Mouse (Mus musculus) limb, embryonic 12.5 days (tissue): Measurements from ENCODE around the gene Add3. TPM values are rescaled to one million over a fixed set of nuclear protein-coding genes. Genes with fewer than 3 reads are reported as not detected.

Source experiments
- ATAC-seq: fragments of 200-750 bp; cut with Nextera tagmentation; 2 replicates; pipeline ENCODE4 v1.8.0; 2017; ENCODE audit warnings: low read depth, moderate TSS enrichment; ENCODE audit not compliant: insufficient number of reproducible peaks, insufficient read depth, low FRiP score, low TSS enrichment
- H3K27ac ChIP-seq: fragments of 300-500 bp; sonication (generic); 2 replicates; pipeline ENCODE4 v1.5.1; 2016; ENCODE audit warnings: mild to moderate bottlenecking, moderate library complexity
- H3K27me3 ChIP-seq: fragments of 300-500 bp; sonication (generic); 2 replicates; pipeline ENCODE4 v1.6.1; 2016; ENCODE audit warnings: mild to moderate bottlenecking, moderate library complexity
- H3K36me3 ChIP-seq: fragments of 300-500 bp; sonication (generic); 2 replicates; pipeline ENCODE4 v1.6.1; 2016; ENCODE audit warnings: mild to moderate bottlenecking, moderate library complexity
- H3K4me1 ChIP-seq: fragments of 300-500 bp; sonication (generic); replicated peaks from 2 replicates; pipeline ENCODE4 v1.6.1; 2016
- H3K4me2 ChIP-seq: fragments of 300-500 bp; sonication (generic); 2 replicates; pipeline ENCODE4 v1.6.1; 2016; ENCODE audit warnings: mild to moderate bottlenecking, moderate library complexity
- H3K4me3 ChIP-seq: fragments of 300-500 bp; sonication (generic); replicated peaks from 2 replicates; pipeline ENCODE4 v1.5.1; 2016; ENCODE audit warnings: mild to moderate bottlenecking
- H3K9ac ChIP-seq: fragments of 300-500 bp; sonication (generic); replicated peaks from 2 replicates; pipeline ENCODE4 v1.6.1; 2016; ENCODE audit warnings: mild to moderate bottlenecking, moderate library complexity
- H3K9me3 ChIP-seq: fragments of 300-500 bp; sonication (generic); 2 replicates; pipeline ENCODE4 v1.6.1; 2016; ENCODE audit warnings: mild to moderate bottlenecking, moderate library complexity
- WGBS: fragments of 180-500 bp; shearing (Covaris S2); methylation state at CpG from one replicate; pipeline ENCODE4 v1.1.7; 2016; 5-methylcytosine and 5-hydroxymethylcytosine counted together
- polyA plus RNA-seq: library from polyadenylated mRNA; unstranded; fragments of >200 nt; fragmentation: Nextera tagmentation; extraction: Ambion mirVana; gene quantifications from 2 replicates; pipeline ENCODE4 v1.2.1, GENCODE M21; 2016

The Add3 gene
- polyA plus RNA-seq, 1 experiment from 2014 or later = 83.8 TPM

DNA sequence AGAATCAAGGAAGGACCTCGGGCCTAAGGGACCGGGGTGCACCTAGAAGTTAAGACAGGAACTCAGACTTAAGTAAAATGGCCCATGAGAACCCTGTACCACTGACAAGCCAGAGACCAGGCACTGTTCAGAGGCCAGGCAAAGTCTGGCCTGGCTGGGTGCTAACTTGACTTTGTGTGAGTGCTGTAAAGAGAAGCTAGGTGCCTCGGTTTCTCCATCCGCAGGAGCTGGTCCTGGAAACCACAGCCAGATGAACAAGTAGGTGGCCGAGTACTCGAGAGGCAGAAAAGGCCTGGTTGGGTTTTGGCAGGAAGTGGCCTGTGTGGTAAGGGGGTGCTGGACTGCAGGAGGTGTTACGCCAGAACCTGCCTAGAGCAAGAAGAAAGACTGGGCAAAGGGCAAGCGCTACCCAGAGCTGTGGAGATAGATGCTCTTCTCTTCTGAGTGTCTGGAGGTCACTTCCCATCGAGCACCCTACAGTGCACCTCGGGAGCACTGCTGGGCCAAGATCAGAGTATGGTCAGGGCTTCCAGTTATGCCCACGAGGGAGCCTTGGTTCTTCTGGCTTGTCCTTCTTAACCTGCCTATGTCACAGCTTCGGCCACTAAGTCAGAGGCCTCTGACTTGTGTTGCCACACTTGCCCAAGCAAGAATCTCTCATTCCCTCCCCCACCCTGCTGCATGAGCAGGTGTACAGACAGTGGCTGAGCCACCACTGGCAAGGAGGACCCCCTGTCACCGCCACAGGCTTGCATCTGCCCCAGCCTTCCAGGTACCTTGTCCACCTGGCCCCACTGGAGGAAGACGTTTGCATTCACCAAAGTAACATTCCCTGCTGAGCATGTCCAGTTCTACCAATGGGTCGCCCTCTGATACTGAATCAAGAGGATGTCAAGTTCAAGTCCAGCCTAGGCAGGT lies 112.1 kb downstream of the Add3 start:
- Histone ChIP-seq H3K9me3 (peaks cover 11% of the 10 kb centered on the region; the same call in 1 of the 2 replicates), H3K36me3 (peaks cover 9% of the 10 kb centered on the region; the same call in 1 of the 2 replicates), H3K27me3 (no peaks in the 10 kb centered on the region), H3K9ac (no peak overlapping the region), H3K4me1 (peaks cover 3% of the 10 kb centered on the region; the same call in 1 of the 2 replicates), H3K4me3 (no peak overlapping the region), H3K27ac (no peak overlapping the region), H3K4me2 (no peak overlapping the region)
- WGBS = 88% methylated on average over 15 of the region's 15 CpGs
- ATAC-seq = no peak

DNA sequence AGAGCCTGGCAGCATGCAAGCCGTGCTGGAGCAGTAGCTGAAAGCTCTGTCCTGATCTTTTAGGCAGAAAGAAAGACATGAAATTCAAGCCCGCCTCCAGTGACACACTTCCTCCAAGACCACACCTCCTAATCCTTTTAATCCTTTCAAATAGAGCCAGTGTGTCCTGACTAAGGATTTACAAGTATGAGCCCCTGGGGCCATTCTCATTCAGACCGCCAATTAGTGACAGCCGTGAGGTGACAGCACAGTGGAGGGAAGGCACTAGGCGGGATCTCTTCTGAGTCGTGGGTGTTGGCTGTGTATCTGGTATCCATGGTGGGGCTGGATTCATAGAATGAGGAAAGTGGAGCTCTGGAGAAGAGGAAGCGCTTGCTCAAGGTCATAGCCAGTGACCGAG lies 116.1 kb downstream of the Add3 start:
- no peak for ATAC-seq
- Histone ChIP-seq H3K9me3 (peaks cover 11% of the 10 kb centered on the region; the same call in 1 of the 2 replicates), H3K4me2 (no peak overlapping the region), H3K4me1 (no peaks in the 10 kb centered on the region), H3K4me3 (no peak overlapping the region), H3K27ac (no peak overlapping the region), H3K27me3 (no peaks in the 10 kb centered on the region), H3K36me3 (no peaks in the 10 kb centered on the region), H3K9ac (no peak overlapping the region)
- 90% methylated on average over 8 of the region's 8 CpGs for WGBS

DNA sequence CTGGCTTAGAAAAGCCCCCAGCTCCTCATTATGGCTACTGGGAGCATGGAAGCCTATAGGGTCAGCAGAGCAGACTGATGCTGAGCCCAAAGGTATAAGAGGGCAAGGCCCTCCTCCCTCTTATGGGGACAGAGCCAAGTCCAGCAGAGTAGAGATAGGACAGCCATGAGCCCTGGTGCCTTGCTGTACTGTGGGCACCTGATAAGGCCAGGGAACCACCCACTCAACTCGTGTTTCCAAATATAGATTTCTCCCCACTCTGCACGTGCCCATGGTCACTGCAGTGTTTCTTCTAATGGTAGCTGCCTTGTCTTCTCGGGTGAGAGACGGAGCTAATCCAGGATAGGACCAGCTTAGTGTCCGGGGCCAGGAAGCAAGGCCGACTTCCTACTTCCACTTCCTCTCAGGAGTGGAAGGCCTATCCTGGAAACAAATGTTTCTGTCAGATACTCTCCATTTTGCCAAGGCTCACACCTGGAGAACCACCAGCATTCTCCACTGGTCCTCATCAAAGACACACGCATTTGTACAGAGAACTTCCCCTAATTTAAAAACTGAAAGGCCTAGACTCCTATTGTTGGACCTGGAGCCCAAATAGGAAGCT lies 116.8 kb downstream of the Add3 start:
- Histone ChIP-seq H3K27ac (no peak overlapping the region), H3K9ac (no peak overlapping the region), H3K36me3 (no peaks in the 10 kb centered on the region), H3K4me1 (no peaks in the 10 kb centered on the region), H3K4me2 (no peak overlapping the region), H3K4me3 (no peak overlapping the region), H3K9me3 (peaks cover 11% of the 10 kb centered on the region; the same call in 1 of the 2 replicates), H3K27me3 (no peaks in the 10 kb centered on the region)
- WGBS = 90% methylated on average over 7 of the region's 7 CpGs
- no peak for ATAC-seq

- Histone ChIP-seq H3K9me3 (peaks cover 11% of the 10 kb centered on the region; the same call in 1 of the 2 replicates), H3K27ac (no peak overlapping the region)
- no peak for ATAC-seq
These were observed 117.7 kb downstream of the Add3 start for GRCm38 (mm10) chr19:53257631-53258560.

GRCm38 (mm10) chr19:53258740-53259506 lies 118.7 kb downstream of the Add3 start:
- H3K27ac ChIP-seq = no peak overlapping the region
- peaks cover 4% of the 10 kb centered on the region; the same call in 1 of the 2 replicates for H3K4me1 ChIP-seq
- no peak for ATAC-seq
- WGBS = 90% methylated on average over 13 of the region's 13 CpGs
- H3K4me3 ChIP-seq = no peak overlapping the region
- peaks cover 11% of the 10 kb centered on the region; the same call in 1 of the 2 replicates for H3K9me3 ChIP-seq
- no peaks in the 10 kb centered on the region for H3K27me3 ChIP-seq
- no peak overlapping the region for H3K4me2 ChIP-seq
- no peak overlapping the region for H3K9ac ChIP-seq
- no peaks in the 10 kb centered on the region for H3K36me3 ChIP-seq

More at GRCm38 (mm10) chr19:53257631-53258560, 117.7 kb downstream of the Add3 start:
- H3K4me2 ChIP-seq = no peak overlapping the region
- no peak overlapping the region for H3K9ac ChIP-seq
- H3K4me1 ChIP-seq = no peaks in the 10 kb centered on the region
- no peaks in the 10 kb centered on the region for H3K36me3 ChIP-seq
- H3K4me3 ChIP-seq = no peak overlapping the region
- WGBS = 89% methylated on average over 15 of the region's 15 CpGs
- no peaks in the 10 kb centered on the region for H3K27me3 ChIP-seq

- ATAC-seq = no peak
- H3K4me2 ChIP-seq = no peak overlapping the region
- H3K4me1 ChIP-seq = peaks cover 7% of the 10 kb centered on the region; the same call in 1 of the 2 replicates
- H3K4me3 ChIP-seq = no peak overlapping the region
- no peak overlapping the region for H3K9ac ChIP-seq
- H3K9me3 ChIP-seq = peaks cover 11% of the 10 kb centered on the region; the same call in 1 of the 2 replicates
- no peaks in the 10 kb centered on the region for H3K27me3 ChIP-seq
- H3K36me3 ChIP-seq = no peaks in the 10 kb centered on the region
- WGBS = 58% methylated on average over 5 of the region's 5 CpGs
- no peak overlapping the region for H3K27ac ChIP-seq
These were observed 119.3 kb downstream of the Add3 start for GRCm38 (mm10) chr19:53259541-53259940.

GRCm38 (mm10) chr19:53260261-53260660 lies 120.0 kb downstream of the Add3 start:
- H3K4me1 ChIP-seq = peaks cover 11% of the 10 kb centered on the region; the same call in 1 of the 2 replicates
- H3K27me3 ChIP-seq = no peaks in the 10 kb centered on the region
- H3K9ac ChIP-seq = no peak overlapping the region
- H3K9me3 ChIP-seq = peaks cover 11% of the 10 kb centered on the region; the same call in 1 of the 2 replicates
- H3K4me2 ChIP-seq = no peak overlapping the region
- no peak overlapping the region for H3K4me3 ChIP-seq
- no peak overlapping the region for H3K27ac ChIP-seq
- 69% methylated on average over 10 of the region's 10 CpGs for WGBS
- H3K36me3 ChIP-seq = no peaks in the 10 kb centered on the region
- no peak for ATAC-seq

- WGBS = 84% methylated on average over 4 of the region's 4 CpGs
- H3K9me3 ChIP-seq = peaks cover 9% of the 10 kb centered on the region; the same call in 1 of the 2 replicates
- H3K27me3 ChIP-seq = no peaks in the 10 kb centered on the region
- H3K4me3 ChIP-seq = no peak overlapping the region
- H3K27ac ChIP-seq = no peak overlapping the region
- ATAC-seq = no peak
- H3K4me2 ChIP-seq = no peak overlapping the region
- H3K9ac ChIP-seq = no peak overlapping the region
- H3K4me1 ChIP-seq = peaks cover 14% of the 10 kb centered on the region
- no peaks in the 10 kb centered on the region for H3K36me3 ChIP-seq
These were observed 120.6 kb downstream of the Add3 start for GRCm38 (mm10) chr19:53260828-53261227.

GRCm38 (mm10) chr19:53262061-53262460 lies 121.8 kb downstream of the Add3 start:
- Histone ChIP-seq H3K4me3 (no peak overlapping the region), H3K27ac (no peak overlapping the region), H3K9ac (no peak overlapping the region), H3K27me3 (no peaks in the 10 kb centered on the region), H3K4me1 (peaks cover 14% of the 10 kb centered on the region), H3K9me3 (no peaks in the 10 kb centered on the region), H3K36me3 (no peaks in the 10 kb centered on the region), H3K4me2 (no peak overlapping the region)
- no peak for ATAC-seq
- 87% methylated on average over 7 of the region's 7 CpGs for WGBS
